Mouse (Mus musculus) layer of hippocampus, postnatal 14 days (tissue): ENCODE measurements at regions not wholly inside any gene's neighbourhood (a gene's known extent, or its start where the extent isn't known, plus 50 kb on each side); places are given as distances from the start of the nearest gene placed in this dataset.
A peak's percentile ranks its signal among the peaks of the same experiment; 100 is the strongest.

ENCODE experiments used
- DNase-seq, 2 experiments: peaks; one replicate each; pipeline ENCODE4 v3.0.0; 2021 to 2022; ENCODE audit warnings: low spot score in 2 of 2, mixed read lengths in 1 of 2

- no peak for DNase-seq
These were observed 90.4 kb upstream of the Pmepa1 start for GRCm38 (mm10) chr2:173366734-173367133.

- no peak for DNase-seq
These were observed 92.6 kb upstream of the Pmepa1 start for GRCm38 (mm10) chr2:173368899-173369298.

- DNase-seq, result no peak
These were observed 100.6 kb upstream of the Pmepa1 start for GRCm38 (mm10) chr2:173376926-173377325.

DNA sequence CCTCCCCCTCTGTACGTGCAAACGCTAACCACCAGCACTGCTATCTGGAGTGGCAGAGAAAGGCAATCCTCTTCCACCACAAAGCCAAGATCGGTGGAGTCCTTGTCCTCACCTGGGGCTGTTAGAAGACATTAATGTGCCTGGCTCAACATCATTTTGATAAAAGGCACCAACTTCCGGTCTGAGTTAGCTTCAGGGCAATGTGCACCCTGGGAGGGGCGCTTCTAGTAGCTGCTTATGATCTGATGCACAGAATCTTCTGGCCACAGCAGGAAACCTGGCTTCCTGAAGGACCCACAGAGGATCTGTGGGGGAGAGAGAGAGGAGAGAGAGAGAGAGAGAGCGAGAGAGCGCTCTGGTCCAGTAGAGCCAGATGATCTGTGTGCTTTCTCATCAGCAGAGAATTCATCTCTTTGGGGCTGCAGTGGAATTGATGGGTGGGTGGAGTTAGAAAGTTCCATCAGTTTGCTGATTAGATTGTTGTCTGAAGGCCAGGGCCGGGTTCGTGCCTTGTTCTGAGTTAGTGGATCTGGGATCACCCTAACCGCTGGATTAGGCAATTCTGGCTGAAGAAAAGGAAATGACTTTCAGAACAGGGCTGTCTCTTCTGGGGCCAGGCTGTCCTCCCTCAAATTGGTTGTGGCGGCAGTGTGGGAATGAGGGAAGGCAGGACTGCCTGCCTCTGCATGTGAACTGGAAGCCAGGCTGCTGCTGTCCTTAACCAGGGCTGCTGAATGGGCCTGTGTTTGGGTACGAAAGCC is 101.3 kb upstream of the Pmepa1 start:
- no peak for DNase-seq

DNA sequence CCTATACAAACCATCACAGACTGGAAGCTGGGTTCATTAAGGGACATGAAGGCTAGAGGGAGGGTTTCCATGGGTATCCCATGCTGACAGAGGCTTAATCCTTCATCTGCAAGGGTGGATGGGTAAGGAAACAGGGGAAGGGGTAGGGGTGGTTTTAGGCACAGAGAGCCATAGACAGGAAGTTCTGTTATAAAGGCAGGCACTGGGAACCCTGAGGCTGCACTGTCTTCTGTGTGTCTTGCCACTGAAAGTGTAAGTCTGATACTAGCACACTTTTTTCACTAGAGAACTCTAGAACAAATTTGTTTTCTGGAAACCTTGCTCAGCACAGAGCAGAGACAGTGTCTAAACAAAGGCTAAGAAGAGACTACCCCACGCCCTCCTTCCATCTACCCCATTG is 103.4 kb upstream of the Pmepa1 start:
- no peak for DNase-seq

DNA sequence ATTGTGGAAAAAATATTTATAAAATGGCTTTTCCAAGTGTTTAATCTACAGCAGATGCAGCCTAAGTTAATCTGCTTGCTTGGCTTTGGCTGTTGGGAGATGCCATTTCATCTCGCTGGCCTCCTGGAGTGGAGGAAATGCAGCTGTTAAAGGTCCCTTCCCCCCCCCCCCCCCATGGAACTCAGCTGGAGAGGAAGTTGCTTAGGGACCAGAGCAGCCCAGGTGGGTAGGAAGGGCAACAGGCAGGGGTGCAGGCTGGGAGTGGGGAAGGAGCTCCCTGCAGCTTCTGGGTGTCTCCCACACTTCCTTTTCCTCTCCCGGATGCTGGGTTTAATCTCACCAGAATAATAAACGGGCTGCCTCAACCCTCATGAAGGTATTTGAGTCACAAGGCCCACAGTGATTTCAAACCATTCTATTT is 104.0 kb upstream of the Pmepa1 start:
- DNase-seq, result no peak

DNA sequence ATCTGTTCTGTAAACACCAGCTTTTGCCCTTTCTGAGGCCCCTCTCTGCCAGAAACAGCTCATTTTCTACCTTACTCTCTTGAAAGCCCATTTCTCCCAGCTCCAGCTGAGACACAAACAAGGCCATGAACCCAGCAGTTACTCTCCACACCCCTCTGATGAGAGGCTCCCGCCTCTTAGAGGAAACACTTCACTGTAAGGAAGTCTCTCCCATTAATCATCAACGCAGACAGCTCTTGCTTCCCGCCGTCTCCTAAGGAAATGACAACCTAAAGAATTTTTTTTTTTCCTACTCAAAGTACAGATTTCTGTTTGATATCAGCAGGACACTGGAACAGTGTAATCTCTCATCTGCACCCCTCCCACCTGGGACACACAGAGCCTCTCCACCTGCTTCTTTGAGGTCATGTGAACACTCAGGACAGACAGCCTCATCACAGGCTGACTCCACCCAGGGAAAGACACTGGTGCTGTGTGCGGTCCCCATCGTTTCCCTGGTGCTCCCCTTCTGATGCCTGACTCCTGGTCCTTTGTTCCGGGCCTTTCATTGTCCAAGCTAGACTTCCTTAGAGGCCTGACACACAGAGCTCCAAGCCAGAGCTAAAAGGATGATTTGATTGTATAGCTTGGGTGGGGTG is 106.0 kb upstream of the Pmepa1 start:
- DNase-seq, result no peak

GRCm38 (mm10) chr2:173384935-173385586 is 108.7 kb upstream of the Pmepa1 start:
- DNase-seq, result no peak

- DNase-seq, result no peak
These were observed 109.4 kb upstream of the Pmepa1 start for GRCm38 (mm10) chr2:173385722-173386141.

DNA sequence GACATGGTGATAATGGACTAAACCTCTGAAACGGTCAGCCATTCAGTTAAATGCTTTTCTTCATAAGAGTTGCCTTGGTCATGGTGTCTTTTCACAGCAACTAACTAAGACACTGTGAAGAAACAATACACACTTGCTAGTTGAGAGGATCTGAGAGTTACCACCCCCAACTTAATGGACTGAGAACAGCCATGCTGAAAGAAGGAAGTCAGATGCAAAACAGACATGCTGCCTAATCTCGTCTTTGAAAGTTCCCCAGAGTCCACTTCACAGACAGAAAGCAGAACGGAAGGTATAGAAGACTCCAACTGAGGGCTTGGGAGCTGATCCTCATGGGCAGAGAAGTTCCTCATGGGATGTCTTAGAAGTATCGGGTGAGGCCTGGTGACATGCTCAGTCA is 111.8 kb upstream of the Pmepa1 start:
- no peak for DNase-seq

DNA sequence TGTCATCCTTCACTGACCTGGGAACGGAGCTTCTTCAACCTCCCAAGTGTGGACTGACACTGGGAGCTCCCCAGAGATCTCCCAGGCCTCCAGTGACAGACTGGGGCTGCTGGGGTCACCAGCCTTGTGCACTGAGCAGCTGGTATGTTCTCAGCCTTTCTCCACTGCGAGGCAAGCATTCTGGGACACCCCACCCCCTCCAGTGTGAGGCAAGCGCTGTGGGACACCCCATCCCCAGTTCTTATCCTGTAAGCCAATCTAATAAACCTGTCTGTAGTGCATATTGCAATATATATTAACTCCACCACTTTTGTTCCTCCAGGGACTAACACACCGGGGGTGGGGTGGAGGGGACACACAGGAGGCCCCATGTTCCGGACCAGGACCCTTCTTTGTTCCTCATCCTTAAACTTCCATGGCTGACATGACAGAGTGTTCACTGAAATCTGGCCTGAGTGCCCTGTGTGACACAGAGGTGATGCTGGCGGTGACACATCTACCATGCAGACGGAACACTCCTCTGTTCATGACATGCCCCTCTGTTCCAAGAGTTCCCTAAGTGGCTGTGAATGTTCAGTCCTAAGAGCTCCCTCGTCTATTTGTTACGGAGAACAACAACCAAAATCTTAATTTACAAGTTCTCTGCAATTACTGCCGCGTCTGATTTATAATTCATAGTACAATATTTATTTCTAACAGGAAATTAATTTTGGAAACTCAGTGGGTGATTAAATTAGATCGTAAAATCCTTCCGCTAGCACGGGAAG is 116.4 kb upstream of the Pmepa1 start:
- no peak for DNase-seq

GRCm38 (mm10) chr2:173393324-173393592 is 116.9 kb upstream of the Pmepa1 start:
- DNase-seq, result no peak

DNA sequence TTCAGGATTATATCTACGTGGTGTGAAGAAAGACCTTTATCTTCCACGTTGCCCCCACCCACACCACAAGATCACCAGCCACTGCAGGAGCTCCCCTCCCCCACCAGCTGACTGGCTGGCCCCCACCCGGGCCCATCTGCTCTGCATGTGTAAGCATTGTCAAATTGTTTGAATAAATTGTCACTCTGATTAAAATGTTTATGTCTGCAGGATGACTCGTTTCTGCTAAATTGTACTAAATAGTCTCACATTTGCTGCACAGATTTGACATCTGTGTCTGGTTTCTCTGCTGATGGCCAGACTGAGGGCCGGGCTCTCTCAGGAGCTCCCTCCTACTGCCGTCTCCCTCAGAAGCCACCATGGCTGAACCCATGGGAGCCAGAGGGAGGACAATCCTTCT is 119.2 kb upstream of the Pmepa1 start:
- no peak for DNase-seq

GRCm38 (mm10) chr2:173397846-173398331 is 121.6 kb upstream of the Pmepa1 start:
- no peak for DNase-seq

- no peak for DNase-seq
These were observed 116.8 kb upstream of the 1700021F07Rik start for GRCm38 (mm10) chr2:173405629-173406028.

DNA sequence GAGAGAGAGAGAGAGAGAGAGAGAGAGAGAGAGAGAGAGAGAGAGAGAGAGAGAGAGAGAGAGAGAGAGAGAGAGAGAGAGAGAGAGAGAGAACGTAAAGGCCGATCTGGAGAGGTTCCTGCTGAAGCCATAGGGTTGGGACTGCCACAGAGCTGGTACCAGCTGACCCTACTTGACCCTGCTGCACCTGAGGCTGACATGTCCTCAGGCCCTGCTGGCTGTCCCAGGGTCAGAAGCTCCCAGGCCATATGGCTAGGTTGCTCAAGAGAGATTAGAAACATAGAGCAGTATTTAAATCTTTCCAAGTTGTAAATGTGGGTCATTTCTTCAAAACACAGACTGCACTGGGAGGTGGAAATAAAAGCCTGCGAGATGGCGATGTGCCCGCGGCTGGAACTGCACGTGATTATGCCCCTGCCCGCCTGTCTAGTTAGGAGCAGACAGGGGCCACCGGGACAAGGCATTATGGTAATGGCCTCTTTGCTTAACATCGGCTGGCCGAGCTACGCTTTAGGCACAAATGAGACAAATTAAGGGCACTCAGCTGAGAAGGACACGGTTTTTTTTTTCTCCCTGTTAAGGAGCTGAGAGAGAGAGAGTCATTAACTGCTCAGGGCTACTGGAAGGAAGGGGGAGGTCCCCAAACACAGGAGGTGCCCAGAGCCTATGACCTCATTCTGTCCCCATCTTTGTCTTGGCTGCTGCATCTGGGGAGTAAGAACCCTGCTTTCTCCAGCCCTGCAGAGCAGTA is 115.9 kb upstream of the 1700021F07Rik start:
- peak; percentile 29 to 32 for DNase-seq

DNA sequence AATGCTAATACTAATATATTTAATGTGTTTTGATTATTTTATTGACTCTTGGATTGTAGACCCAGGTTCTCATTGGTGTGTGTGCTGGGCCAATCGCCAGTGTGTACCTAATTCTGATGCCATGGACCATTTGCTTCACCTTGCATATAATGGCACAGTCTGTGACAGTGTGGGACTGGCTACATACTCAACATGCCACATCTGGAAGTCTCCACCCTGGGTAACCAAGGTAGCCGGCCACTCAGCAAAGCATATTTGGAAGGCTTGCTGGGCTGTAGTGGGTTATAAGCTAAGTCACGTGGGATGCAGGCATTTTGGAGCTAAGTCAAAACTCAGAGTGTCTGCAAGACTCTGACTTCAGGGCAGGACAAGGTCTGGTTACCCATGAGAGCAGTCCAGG is 115.3 kb upstream of the 1700021F07Rik start:
- no peak for DNase-seq

DNA sequence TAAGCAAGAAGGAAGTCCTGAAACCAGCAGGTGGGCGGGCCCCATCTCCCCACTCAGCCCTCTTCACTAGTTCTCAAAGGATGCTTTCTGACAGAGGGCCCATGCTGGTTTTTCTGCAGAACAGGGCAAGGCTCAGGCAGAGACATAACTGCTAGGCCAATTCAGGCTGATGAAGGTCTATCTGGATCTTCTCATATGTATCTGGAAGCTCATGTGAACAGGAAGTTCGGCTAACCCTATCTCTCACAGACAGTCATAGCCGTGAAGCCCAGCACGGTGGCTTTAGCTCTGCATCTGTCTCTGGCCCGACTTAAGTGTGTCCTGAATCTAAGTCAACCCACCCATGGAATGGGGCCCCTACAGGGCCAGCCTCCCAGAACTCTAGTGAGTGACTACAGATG is 113.7 kb upstream of the 1700021F07Rik start:
- DNase-seq, result no peak

GRCm38 (mm10) chr2:173409433-173409832 is 113.0 kb upstream of the 1700021F07Rik start:
- DNase-seq, result no peak

GRCm38 (mm10) chr2:173413906-173414656 is 108.3 kb upstream of the 1700021F07Rik start:
- DNase-seq, result peak; percentile 68 to 76
